Mouse (Mus musculus): ENCODE measurements at regions not wholly inside any gene's neighbourhood (a gene's known extent, or its start where the extent isn't known, plus 50 kb on each side); places are given as distances from the start of the nearest gene placed in this dataset.

GRCm38 (mm10) chr11:112106891-112107290 is 675.1 kb upstream of the Sox9 start:
- DNase-seq (ENCODE audit: low spot score) = no peak

DNA sequence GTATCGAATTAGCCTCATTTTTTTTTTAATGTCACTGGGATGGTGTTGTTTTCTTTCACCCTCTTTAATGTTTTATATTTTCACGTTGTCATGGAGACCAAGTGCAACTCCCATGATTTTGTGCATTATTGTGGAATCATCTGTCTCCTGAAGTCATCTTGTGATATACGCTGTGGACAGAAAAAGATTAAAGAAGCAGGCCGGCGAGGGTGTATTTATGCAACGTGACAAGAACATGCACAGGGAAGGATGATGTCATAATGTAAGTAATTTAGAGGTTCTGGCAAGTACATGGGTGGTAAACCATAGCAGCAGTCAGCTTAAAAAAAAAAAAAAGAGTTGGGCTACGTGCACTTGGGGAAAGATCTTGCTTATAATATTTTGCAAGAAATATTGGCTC is 674.7 kb upstream of the Sox9 start:
- DNase-seq (ENCODE audit: low spot score) = no peak

DNA sequence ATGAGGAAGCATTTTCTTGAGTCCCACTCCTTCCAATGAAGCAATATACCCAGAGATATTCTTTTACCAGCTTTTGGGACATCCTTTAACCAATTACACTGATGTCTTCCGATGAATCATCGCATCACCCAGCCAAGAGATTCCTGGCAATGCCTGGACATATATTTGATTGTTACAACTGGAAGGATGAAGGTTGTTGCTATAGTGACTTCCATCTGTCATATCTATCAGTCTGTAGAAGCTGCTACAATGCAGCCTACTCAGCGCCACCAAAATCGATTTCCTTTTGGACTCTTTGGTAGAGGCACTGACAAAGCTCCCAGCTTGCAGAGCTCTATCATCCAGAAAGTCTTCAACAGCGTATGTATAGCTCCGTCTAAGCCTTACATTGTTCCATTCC is 661.0 kb upstream of the Sox9 start:
- DNase-seq (ENCODE audit: low spot score) = no peak

GRCm38 (mm10) chr11:112121831-112122230 is 660.2 kb upstream of the Sox9 start:
- DNase-seq (ENCODE audit: low spot score) = no peak

- no peak for DNase-seq (ENCODE audit: low spot score)
These were observed 656.6 kb upstream of the Sox9 start for GRCm38 (mm10) chr11:112125249-112125933.

- no peak for DNase-seq (ENCODE audit: low spot score)
These were observed 651.9 kb upstream of the Sox9 start for GRCm38 (mm10) chr11:112130090-112130489.

DNA sequence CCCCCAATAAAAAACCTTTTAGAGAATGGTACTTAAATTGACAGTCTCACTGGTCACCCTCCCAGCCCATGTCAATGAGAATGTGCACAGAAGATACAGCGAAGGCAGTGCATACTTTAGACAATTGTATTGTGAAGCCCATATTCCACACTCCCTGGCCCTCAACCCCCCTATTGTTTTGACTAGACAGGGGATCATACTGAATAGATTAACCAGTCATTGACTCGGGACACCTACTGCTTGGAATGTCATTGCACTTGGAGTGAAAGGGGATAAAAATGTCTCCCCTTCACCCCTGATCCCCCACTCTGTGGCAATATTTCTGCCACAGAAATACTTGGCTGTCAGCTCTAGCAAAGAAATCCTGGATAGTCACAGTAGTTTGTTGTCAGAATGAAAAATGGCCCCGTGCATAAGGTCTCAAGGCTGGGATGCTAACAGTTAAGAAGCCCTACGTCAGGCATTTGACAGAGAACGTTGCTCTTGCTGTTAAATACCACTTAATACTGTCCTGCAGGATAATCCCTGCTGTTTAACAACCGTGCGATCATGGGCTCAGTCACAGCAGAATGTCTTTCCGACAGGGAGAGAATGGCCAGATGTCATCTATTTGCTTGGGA is 644.5 kb upstream of the Sox9 start:
- DNase-seq (ENCODE audit: low spot score) = peak; percentile 75

- DNase-seq (ENCODE audit: low spot score) = no peak
These were observed 642.0 kb upstream of the Sox9 start for GRCm38 (mm10) chr11:112140058-112140457.

DNA sequence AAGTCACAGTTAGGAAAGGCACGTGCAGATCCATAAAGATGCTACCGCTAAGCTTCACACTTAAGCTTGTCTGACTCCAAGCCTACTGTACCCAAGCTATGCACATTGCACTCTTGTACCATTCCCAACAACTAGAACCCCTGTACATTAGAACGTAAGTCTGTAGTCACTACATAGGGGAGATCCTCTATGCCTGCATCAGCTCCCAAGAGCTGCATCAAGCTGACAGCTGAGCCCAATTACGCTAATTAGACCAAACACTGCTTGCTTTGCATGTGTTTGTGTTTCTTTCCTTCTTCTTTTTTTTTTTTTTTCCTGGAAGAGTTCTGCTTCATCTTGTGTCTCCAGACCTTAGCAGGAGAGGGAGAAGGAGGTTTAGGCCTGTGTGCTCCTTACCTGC is 641.5 kb upstream of the Sox9 start:
- no peak for DNase-seq (ENCODE audit: low spot score)

DNA sequence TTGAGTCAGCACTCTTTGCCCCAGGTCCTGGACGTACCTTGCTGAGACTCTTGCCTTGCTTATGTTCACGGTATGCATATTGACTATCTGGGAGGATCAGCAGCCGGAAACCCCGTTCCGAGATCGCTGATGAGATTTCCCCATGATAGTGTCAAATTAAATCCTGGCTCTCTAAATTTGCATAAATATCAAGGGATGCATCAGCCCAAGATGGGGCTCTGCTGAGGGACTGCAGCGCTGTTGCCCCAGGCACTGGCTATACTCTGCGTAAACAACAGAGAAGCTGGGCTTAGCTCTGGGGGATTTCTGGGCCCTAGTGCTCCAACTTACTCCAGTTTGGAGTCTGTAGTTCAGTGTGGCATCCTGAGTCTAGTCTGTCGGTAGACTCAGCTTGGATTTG is 641.1 kb upstream of the Sox9 start:
- DNase-seq (ENCODE audit: low spot score) = no peak

DNA sequence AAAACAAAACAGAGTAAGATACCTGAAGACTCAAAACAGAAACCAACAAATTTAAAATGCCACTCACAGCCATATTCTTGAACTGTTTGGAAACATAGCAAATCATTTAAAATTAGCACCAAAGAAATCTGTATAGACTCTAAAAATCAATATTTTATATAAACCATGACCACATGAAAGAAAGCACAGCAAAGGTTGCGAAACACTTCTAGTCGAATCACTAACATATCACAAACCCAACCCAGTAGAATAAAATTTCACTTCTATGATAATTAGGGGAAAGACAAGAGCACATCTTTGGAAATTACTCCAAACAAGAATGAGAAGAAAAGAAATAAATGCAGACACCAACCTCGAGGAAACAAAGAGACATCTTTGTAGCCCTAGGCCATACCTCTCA is 630.0 kb upstream of the Sox9 start:
- no peak for DNase-seq (ENCODE audit: low spot score)

- DNase-seq (ENCODE audit: low spot score) = no peak
These were observed 628.8 kb upstream of the Sox9 start for GRCm38 (mm10) chr11:112153198-112153597.

- no peak for DNase-seq (ENCODE audit: low spot score)
These were observed 627.2 kb upstream of the Sox9 start for GRCm38 (mm10) chr11:112154712-112155319.

DNA sequence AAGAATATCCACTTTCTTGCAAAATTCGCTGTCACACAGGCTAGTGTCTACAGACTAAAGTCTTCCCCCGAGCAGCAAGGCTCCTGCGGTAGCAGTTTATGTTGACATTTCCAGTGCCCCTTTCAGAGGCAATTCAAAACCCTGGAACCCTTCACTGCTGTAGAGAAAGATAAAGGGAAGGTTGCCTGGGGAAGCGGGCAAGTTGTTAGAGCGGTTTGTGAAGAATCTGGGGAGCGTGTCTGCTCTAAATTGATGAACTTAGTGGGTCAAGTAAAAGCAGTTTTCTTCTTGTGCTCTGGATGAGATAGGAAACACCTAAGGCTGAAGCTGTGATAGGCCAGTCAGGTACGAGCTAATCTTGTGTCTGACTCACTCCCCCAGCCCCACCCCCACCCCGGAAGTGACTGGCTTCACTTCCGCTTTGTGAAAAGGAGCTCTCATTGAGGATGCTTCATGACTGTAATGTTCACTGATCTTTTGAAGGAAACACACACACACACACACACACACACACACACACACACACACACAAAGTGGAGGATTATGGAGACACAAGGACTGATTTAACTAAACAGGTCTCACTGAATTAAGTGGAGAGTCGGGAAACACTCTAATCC is 626.6 kb upstream of the Sox9 start:
- DNase-seq (ENCODE audit: low spot score) = no peak

GRCm38 (mm10) chr11:112163681-112164265 is 618.3 kb upstream of the Sox9 start:
- DNase-seq (ENCODE audit: low spot score) = peak; percentile 56

- DNase-seq (ENCODE audit: low spot score) = no peak
These were observed 608.4 kb upstream of the Sox9 start for GRCm38 (mm10) chr11:112173585-112173984.

- no peak for DNase-seq (ENCODE audit: low spot score)
These were observed 606.7 kb upstream of the Sox9 start for GRCm38 (mm10) chr11:112175302-112175701.

- DNase-seq (ENCODE audit: low spot score) = no peak
These were observed 601.4 kb upstream of the Sox9 start for GRCm38 (mm10) chr11:112180666-112181065.

DNA sequence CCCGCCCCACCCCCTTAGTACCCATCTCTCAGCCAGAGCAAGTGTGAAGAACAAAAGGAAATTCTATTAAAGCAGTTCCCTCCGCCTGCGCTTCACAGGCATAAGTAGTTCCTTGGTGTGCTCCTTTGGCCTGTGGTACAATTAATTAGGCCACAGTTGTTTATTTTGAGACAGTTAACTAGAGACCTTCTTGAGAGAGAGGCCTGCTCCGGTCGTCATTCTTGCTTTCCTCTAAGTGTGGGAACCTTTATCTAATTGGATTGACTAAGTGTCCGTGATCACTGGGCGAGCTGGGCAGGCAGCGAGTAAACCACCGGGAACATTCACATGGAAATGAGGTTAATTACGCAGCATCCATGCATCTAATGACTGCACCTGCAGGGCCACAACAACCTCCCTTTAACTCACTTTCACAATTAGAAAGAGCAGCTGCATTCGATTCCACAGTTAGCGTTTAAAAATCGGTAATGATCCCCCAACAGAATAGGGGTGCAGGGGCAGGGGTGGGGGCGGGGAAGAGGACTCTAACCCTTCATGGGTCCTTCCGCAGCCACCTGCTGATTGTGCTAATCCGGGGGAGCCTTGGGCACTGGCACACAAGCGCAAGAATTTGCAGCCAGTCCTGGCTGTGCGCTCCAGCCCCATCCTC is 584.3 kb upstream of the Sox9 start:
- DNase-seq (ENCODE audit: low spot score) = peak; percentile 18

GRCm38 (mm10) chr11:112204561-112204960 is 577.5 kb upstream of the Sox9 start:
- no peak for DNase-seq (ENCODE audit: low spot score)

DNA sequence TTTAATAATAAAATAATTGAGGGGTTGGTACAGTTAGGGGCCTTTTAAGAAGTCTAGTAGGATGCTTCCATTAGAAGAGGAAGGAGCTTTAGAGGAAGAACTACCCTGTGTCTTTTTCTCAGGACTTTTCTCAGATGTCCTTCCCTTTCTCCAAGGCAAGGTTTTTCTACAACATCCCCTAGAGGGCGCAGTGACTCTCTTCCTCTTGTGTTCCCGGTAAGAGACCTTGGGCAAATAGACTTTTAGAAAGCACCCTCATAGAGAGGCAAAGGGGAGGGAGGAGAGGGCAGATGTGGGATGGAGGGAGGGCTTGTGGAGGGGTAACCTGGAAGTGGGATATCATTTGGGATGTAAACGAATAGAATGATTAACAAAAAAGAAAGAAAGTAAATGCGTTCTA is 572.6 kb upstream of the Sox9 start:
- peak; percentile 86 for DNase-seq (ENCODE audit: low spot score)

GRCm38 (mm10) chr11:112219046-112219720 is 562.8 kb upstream of the Sox9 start:
- no peak for DNase-seq (ENCODE audit: low spot score)
